In the genomic region with DNA sequence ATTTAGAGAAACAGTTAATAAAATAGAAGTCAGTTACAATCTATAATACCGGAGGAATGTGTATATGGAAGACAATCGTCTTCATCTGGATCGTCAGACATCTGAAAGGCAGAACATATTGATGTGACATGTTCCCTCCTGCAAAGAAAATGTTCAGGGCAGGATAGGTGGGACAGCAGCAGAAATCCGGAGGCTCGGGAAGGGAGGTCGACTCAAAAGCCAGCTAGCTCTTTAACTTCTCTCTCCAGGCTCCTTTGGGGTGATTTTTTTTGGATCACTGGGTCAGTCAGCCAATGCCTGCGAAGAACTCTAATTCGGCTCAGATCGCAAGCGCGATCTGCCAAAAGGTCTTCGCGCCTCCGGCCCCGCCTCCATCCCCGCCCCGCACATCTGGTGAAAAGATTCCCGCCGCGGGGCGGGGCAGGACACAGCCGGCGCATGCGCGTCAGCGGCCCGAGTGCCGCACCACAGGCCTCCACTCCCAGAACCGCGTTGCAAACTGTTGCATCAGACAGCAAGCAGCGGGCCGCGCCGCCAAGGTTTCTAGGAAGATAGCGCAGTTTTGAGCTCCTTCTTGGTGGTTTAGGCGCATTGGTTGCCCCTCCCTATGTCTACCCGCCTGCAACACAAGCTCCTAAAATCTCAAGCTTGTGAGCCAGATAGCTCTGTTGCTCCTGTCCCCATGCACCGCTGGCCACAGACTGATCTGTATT, we compare ENCODE assay signal across 8 mouse cellular contexts. TPM values are rescaled to one million over a fixed set of nuclear protein-coding genes. Genes with fewer than 3 reads are reported as not detected.
DNase-seq lines count a peak whose midpoint lies in the region; ATAC-seq lines count a peak whose summit lies in the region.

No protein-coding gene starts in this region.

- H3K27me3 ChIP-seq in forebrain, embryonic 13.5 days: peaks cover 40% of the 10 kb centered on the region
- H3K27me3 ChIP-seq in liver, embryonic 16.5 days (ENCODE audit: control insufficient read depth, insufficient read depth, low read depth, low read length): peaks cover 40% of the 10 kb centered on the region
- H3K27me3 ChIP-seq in neural tube, embryonic 12.5 days (replicated peaks): peaks cover 19% of the 10 kb centered on the region

- peak overlapping the region; percentile 83 for H3K27ac ChIP-seq in brown adipose tissue, adult 24 weeks (replicated peaks; ENCODE audit: low read depth, low read length)
- 0 out of 2 replicates have a peak overlapping the region, but pooled peaks have one; percentile 25 for H3K27ac ChIP-seq in forebrain, embryonic 13.5 days
- peak overlapping the region; percentile 56 for H3K27ac ChIP-seq in liver, embryonic 16.5 days (ENCODE audit: low read length)
- no peak overlapping the region for H3K27ac ChIP-seq in neural tube, embryonic 12.5 days

- DNase-seq in CD8-positive naive resting alpha-beta T cell, adult 2 months (ENCODE audit: low read depth in 2 of 2, low spot score in 2 of 2): peak; percentile 62 to 72
- DNase-seq in heart, postnatal 10 days: peak; percentile 94
- peak; percentile 94 to 96 for DNase-seq in kidney, postnatal 4 days
- peak; percentile 82 for DNase-seq in telencephalon, adult 2 months (ENCODE audit: low read depth, low spot score)

- H3K4me1 ChIP-seq in brown adipose tissue, adult 24 weeks (ENCODE audit: control insufficient read depth, insufficient read depth, insufficient read length, low read length): no peaks in the 10 kb centered on the region; the same call in 1 of the 2 replicates
- peaks cover 32% of the 10 kb centered on the region for H3K4me1 ChIP-seq in forebrain, embryonic 13.5 days
- H3K4me1 ChIP-seq in liver, embryonic 16.5 days (ENCODE audit: control insufficient read depth, low read depth, low read length): peaks cover 15% of the 10 kb centered on the region
- H3K4me1 ChIP-seq in neural tube, embryonic 12.5 days: peaks cover 20% of the 10 kb centered on the region

- H3K4me3 ChIP-seq in brown adipose tissue, adult 24 weeks (ENCODE audit: insufficient read depth, low read depth, low read length): peak overlapping the region; percentile 50
- H3K4me3 ChIP-seq in forebrain, embryonic 13.5 days: peak overlapping the region; percentile 38
- H3K4me3 ChIP-seq in liver, embryonic 16.5 days (ENCODE audit: low read depth, low read length): peak overlapping the region; percentile 37
- H3K4me3 ChIP-seq in neural tube, embryonic 12.5 days: peak overlapping the region; percentile 22

- peak overlapping the region; percentile 50 for H3K9ac ChIP-seq in forebrain, embryonic 13.5 days
- H3K9ac ChIP-seq in liver, embryonic 16.5 days (ENCODE audit: low read depth, low read length): peak overlapping the region; percentile 10; the same call in 1 of the 2 replicates
- H3K9ac ChIP-seq in neural tube, embryonic 12.5 days: 0 out of 2 replicates have a peak overlapping the region, but pooled peaks have one; percentile 14

- 4% methylated on average over 38 of the region's 38 CpGs for WGBS in forebrain, embryonic 13.5 days
- WGBS in liver, embryonic 16.5 days (ENCODE audit: insufficient replicate concordance): 4% methylated on average over 38 of the region's 38 CpGs
- WGBS in neural tube, embryonic 12.5 days: 4% methylated on average over 38 of the region's 38 CpGs

- no peaks in the 10 kb centered on the region for H3K36me3 ChIP-seq in forebrain, embryonic 13.5 days (ENCODE audit: poor library complexity, severe bottlenecking)
- H3K36me3 ChIP-seq in liver, embryonic 16.5 days (ENCODE audit: control insufficient read depth, insufficient read depth): no peaks in the 10 kb centered on the region
- no peaks in the 10 kb centered on the region for H3K36me3 ChIP-seq in neural tube, embryonic 12.5 days

- peak overlapping the region; percentile 76 for H3K4me2 ChIP-seq in forebrain, embryonic 13.5 days
- H3K4me2 ChIP-seq in liver, embryonic 16.5 days (ENCODE audit: low read depth, low read length): peak overlapping the region; percentile 68
- peak overlapping the region; percentile 75 for H3K4me2 ChIP-seq in neural tube, embryonic 12.5 days (replicated peaks)

- H3K9me3 ChIP-seq in forebrain, embryonic 13.5 days (replicated peaks): no peaks in the 10 kb centered on the region
- no peaks in the 10 kb centered on the region for H3K9me3 ChIP-seq in liver, embryonic 16.5 days (replicated peaks; ENCODE audit: control insufficient read depth, low read length)
- no peaks in the 10 kb centered on the region for H3K9me3 ChIP-seq in neural tube, embryonic 12.5 days

- intact Hi-C loops in heart, postnatal 10 days (cut with DNase I): loop anchor here (5.0 kb wide), 1 partner anchor 128 kb away; the partner anchor contains the start of gene Chrm4

- ATAC-seq in forebrain, embryonic 13.5 days: peak; percentile 44; the same call in 1 of the 2 replicates
- peak; percentile 74 for ATAC-seq in liver, embryonic 16.5 days (ENCODE audit: low read depth)
- ATAC-seq in neural tube, embryonic 12.5 days (ENCODE audit: low FRiP score, low read depth): peak; percentile 35

RNA-seq across cellular contexts. Expression of gene Creb3l1, which starts 31.0 kb away (rescaled TPM):
- 4.5 and 5.6 TPM in 2 replicates for polyA plus RNA-seq in brown adipose tissue, adult 24 weeks (2012; ENCODE audit: insufficient read depth, insufficient read length, missing spikeins)
- 0.52 and 0.71 TPM in 2 replicates for polyA plus RNA-seq in forebrain, embryonic 13.5 days (2015; fragmentation: Nextera tagmentation; extraction: Ambion mirVana)
- total RNA-seq in heart, postnatal 10 days (2021): 10 to 100 TPM; 15.6 to 16.0 TPM
- 0.72 and 1.3 TPM in 2 replicates for polyA plus RNA-seq in liver, embryonic 16.5 days (2015; fragmentation: Nextera tagmentation; extraction: Ambion mirVana)
- polyA plus RNA-seq in neural tube, embryonic 12.5 days (2016; fragmentation: Nextera tagmentation; extraction: Ambion mirVana): 1.7 and 2.5 TPM in 2 replicates

RNA-seq across cellular contexts. Expression of gene Phf21a, which starts 37.7 kb away (rescaled TPM):
- polyA plus RNA-seq in brown adipose tissue, adult 24 weeks (2012; ENCODE audit: insufficient read depth, insufficient read length, missing spikeins): 11.0 and 25.3 TPM in 2 replicates
- polyA plus RNA-seq in forebrain, embryonic 13.5 days (2015; fragmentation: Nextera tagmentation; extraction: Ambion mirVana): 43.7 and 44.2 TPM in 2 replicates
- total RNA-seq in heart, postnatal 10 days (2021): 10 to 100 TPM; 31.3 to 42.1 TPM
- polyA plus RNA-seq in liver, embryonic 16.5 days (2015; fragmentation: Nextera tagmentation; extraction: Ambion mirVana): 2.8 and 3.8 TPM in 2 replicates
- 37.9 and 38.4 TPM in 2 replicates for polyA plus RNA-seq in neural tube, embryonic 12.5 days (2016; fragmentation: Nextera tagmentation; extraction: Ambion mirVana)
